Mouse (Mus musculus) hindbrain, embryonic 16.5 days (tissue): ENCODE data around the gene Gclc. TPM values are rescaled to one million over a fixed set of nuclear protein-coding genes. Genes with fewer than 3 reads are reported as not detected.

Experiments
- ATAC-seq: fragments of 200-750 bp; cut with Nextera tagmentation; 2 replicates; pipeline ENCODE4 v1.8.0; 2017; ENCODE audit warnings: moderate TSS enrichment, moderate library complexity
- H3K27ac ChIP-seq: fragments of 300-500 bp; sonication (generic); 2 replicates; pipeline ENCODE4 v1.5.1; 2014; ENCODE audit warnings: low read depth, mild to moderate bottlenecking, control low read depth, low read length, moderate library complexity
- H3K27me3 ChIP-seq: fragments of 300-500 bp; sonication (generic); replicated peaks from 2 replicates; pipeline ENCODE4 v1.6.1; 2014; ENCODE audit warnings: low read length; ENCODE audit not compliant: control insufficient read depth, insufficient read depth
- H3K36me3 ChIP-seq: fragments of 300-500 bp; sonication (generic); 2 replicates; pipeline ENCODE4 v1.6.1; 2014; ENCODE audit warnings: mild to moderate bottlenecking, low read length, moderate library complexity, mixed read lengths; ENCODE audit not compliant: control insufficient read depth, insufficient read depth
- H3K4me1 ChIP-seq: fragments of 300-500 bp; sonication (generic); 2 replicates; pipeline ENCODE4 v1.6.1; 2014; ENCODE audit warnings: low read depth, low read length; ENCODE audit not compliant: control insufficient read depth, insufficient read depth
- H3K4me2 ChIP-seq: fragments of 300-500 bp; sonication (generic); 2 replicates; pipeline ENCODE4 v1.6.1; 2014; ENCODE audit warnings: mild to moderate bottlenecking, low read length, control low read depth, moderate library complexity
- H3K4me3 ChIP-seq: fragments of 300-500 bp; sonication (generic); 2 replicates; pipeline ENCODE4 v1.5.1; 2014; ENCODE audit warnings: mild to moderate bottlenecking, low read length, control low read depth, moderate library complexity
- H3K9ac ChIP-seq: fragments of 300-500 bp; sonication (generic); 2 replicates; pipeline ENCODE4 v1.6.1; 2014; ENCODE audit warnings: low read depth, mild to moderate bottlenecking, control low read depth, low read length, moderate library complexity
- H3K9me3 ChIP-seq: fragments of 300-500 bp; sonication (generic); 2 replicates; pipeline ENCODE4 v1.6.1; 2014; ENCODE audit warnings: mild to moderate bottlenecking, low read length, moderate library complexity; ENCODE audit not compliant: control insufficient read depth
- WGBS: fragments of 180-500 bp; shearing (Covaris S2); extraction: QIAGEN DNeasy Blood & Tissue Kit; methylation state at CpG from one replicate; pipeline ENCODE4 v1.1.7; 2014; 5-methylcytosine and 5-hydroxymethylcytosine counted together
- polyA plus RNA-seq: library from polyadenylated mRNA; unstranded; fragments of >200 nt; fragmentation: Nextera tagmentation; extraction: Ambion mirVana; gene quantifications from 2 replicates; pipeline ENCODE4 v1.2.1, GENCODE M21; 2015

Gclc gene
- polyA plus RNA-seq, 1 experiment from 2014 or later = 14.1 TPM

DNA sequence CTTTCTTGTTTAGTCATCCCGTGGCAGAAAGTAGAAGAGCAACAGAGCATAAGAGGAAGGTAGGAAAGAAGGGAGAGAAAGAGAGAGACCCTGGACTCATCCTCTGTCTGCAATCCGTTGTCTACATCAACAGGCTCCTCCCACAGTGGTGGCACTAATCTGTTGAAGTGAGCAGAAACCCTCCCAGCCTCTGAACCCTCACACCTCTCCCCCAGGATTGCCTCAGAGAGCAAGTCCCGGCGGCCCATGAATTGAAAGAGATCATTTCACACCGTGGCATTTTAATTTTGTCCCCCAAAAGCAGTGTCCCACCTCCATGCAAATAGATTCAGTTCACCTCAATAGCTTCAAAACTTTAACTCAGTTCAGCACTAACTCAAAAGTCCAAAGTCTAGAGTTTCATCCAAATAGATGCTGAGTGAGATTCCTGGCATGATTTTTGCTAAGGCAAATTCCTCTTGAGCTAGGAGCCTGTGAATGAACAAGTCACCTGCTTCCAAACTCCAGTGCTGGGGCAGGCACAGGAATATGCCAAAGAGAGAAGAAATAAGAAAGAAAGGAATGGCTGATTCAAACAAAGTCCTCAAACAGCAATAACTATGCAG, 36.4 kb upstream of the Gclc start:
- H3K27me3 ChIP-seq = no peaks in the 10 kb centered on the region
- WGBS = 60% methylated on average over 5 of the region's 5 CpGs
- H3K36me3 ChIP-seq = no peaks in the 10 kb centered on the region
- H3K27ac ChIP-seq = no peak overlapping the region
- H3K4me1 ChIP-seq = no peaks in the 10 kb centered on the region
- no peak overlapping the region for H3K4me2 ChIP-seq
- no peaks in the 10 kb centered on the region for H3K9me3 ChIP-seq
- no peak for ATAC-seq
- no peak overlapping the region for H3K4me3 ChIP-seq
- H3K9ac ChIP-seq = no peak overlapping the region

DNA sequence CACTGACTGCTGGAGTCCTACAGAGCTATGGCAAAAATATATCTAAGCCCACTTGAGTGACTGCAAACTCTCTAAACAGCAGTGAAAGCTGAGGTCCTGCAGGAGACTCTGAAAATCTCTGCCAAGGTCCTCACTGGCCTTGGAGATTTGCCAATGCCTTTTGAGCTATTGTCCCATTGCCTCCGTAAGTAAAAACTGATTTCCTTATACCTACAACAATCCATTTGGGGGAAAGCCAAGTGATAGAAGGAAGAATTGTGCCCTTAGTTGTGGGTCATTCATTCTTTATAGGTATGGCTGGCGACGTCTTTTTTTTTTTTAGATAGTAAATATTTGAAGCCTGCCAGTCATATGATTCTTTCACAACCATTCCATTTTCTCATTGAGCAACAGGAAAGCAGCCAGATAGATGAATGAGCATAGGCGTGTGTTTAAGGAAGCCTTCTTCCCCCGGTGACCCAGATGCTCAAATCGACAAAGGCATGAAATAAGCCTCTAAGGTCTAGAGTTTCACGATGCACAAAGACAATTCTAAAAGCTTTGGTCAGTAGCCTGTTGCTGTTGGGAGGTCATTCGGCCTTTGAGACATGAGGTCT, 35.4 kb upstream of the Gclc start:
- no peaks in the 10 kb centered on the region for H3K4me1 ChIP-seq
- H3K9ac ChIP-seq = no peak overlapping the region
- H3K4me3 ChIP-seq = no peak overlapping the region
- no peak for ATAC-seq
- WGBS = 68% methylated on average over 8 of the region's 8 CpGs
- no peaks in the 10 kb centered on the region for H3K27me3 ChIP-seq
- H3K27ac ChIP-seq = no peak overlapping the region
- H3K4me2 ChIP-seq = no peak overlapping the region
- no peaks in the 10 kb centered on the region for H3K36me3 ChIP-seq
- no peaks in the 10 kb centered on the region for H3K9me3 ChIP-seq

DNA sequence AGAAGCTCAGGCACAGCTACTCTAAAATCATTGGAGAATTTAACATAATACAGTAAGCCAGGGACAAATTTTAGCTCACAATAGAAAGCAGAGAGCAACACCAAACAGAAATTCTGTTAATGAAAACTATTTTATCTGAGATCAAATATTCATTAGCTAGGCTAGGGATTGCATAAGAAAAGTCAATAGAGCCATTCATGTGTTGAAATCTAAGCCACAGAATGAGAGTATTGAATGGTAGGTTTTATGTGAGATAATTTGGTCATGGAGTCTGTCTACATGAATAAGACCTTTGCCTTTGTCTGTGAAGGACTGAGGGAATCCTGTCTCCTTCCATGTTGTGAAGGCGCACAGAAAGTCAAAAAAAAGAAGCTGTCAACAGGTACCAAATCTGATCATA, 34.7 kb upstream of the Gclc start:
- Histone ChIP-seq H3K9ac (no peak overlapping the region), H3K27ac (no peak overlapping the region), H3K36me3 (no peaks in the 10 kb centered on the region), H3K4me3 (no peak overlapping the region), H3K4me1 (no peaks in the 10 kb centered on the region), H3K27me3 (no peaks in the 10 kb centered on the region), H3K4me2 (no peak overlapping the region), H3K9me3 (no peaks in the 10 kb centered on the region)
- WGBS = 87% methylated on average over 1 of the region's 1 CpGs
- no peak for ATAC-seq

DNA sequence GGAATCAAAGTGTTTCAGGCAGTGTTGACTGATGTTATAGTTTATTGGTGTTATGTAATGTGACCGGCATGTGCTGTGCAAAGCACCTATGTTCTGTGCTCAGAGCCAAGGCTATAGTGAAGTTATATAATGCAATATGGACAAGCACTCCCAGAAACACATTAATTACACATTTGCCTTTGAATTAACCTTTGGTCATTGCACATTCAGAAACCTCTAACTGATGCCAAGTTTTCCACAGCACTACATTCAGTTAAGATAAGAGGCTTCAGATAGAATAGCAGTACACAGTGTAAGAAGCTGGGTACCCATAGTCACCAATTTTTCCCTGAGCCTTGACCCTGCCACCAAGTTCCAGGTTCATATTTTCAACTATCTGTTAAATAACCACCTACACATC, 32.0 kb upstream of the Gclc start:
- Histone ChIP-seq H3K9ac (no peak overlapping the region), H3K9me3 (no peaks in the 10 kb centered on the region), H3K4me3 (no peak overlapping the region), H3K27ac (no peak overlapping the region), H3K36me3 (no peaks in the 10 kb centered on the region), H3K4me1 (no peaks in the 10 kb centered on the region), H3K4me2 (no peak overlapping the region), H3K27me3 (no peaks in the 10 kb centered on the region)
- ATAC-seq = no peak
- 100% methylated on average over 1 of the region's 1 CpGs for WGBS

DNA sequence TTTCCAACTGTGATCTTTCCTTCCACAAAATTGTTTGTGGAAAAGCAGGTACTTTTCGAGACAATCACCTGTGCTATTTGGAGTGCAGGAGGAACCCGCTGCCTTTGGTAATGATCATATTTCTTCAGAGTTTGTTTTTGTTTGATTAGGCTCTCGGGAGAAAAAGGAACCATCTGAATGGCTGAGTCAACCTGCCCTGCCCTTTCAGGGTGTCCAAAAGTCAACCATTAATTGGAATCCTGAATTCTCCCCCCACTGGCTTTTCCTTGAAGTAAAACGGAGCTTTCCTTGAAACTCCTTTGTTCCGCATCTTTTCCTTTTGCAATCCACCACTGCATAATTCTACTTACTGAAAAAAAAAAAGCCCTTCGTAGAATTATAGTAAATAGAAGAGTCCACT, 30.1 kb upstream of the Gclc start:
- ATAC-seq = no peak
- H3K36me3 ChIP-seq = no peaks in the 10 kb centered on the region
- no peak overlapping the region for H3K9ac ChIP-seq
- no peak overlapping the region for H3K4me2 ChIP-seq
- WGBS = 83% methylated on average over 6 of the region's 6 CpGs
- H3K9me3 ChIP-seq = no peaks in the 10 kb centered on the region
- H3K4me1 ChIP-seq = no peaks in the 10 kb centered on the region
- H3K27me3 ChIP-seq = no peaks in the 10 kb centered on the region
- no peak overlapping the region for H3K27ac ChIP-seq
- H3K4me3 ChIP-seq = no peak overlapping the region

DNA sequence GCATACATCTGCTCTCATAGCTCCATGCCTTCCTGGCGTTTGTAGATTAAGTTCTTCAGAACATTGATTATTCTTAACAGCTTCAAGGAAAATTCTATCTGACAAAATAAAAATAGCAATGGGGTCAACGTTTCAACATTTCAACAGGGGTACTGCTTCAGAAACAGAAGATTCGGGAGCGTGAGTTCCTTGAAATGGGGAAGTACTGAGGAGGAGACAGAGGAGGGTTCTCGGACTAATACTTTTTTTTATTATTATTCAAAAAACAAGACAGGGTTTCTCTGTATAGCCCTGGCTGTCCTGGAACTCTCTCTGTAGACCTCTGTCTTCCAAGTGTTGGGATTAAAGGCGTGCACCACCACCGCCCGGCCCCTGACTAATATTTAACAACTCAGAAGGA, 28.9 kb upstream of the Gclc start:
- H3K4me3 ChIP-seq = no peak overlapping the region
- 92% methylated on average over 8 of the region's 8 CpGs for WGBS

DNA sequence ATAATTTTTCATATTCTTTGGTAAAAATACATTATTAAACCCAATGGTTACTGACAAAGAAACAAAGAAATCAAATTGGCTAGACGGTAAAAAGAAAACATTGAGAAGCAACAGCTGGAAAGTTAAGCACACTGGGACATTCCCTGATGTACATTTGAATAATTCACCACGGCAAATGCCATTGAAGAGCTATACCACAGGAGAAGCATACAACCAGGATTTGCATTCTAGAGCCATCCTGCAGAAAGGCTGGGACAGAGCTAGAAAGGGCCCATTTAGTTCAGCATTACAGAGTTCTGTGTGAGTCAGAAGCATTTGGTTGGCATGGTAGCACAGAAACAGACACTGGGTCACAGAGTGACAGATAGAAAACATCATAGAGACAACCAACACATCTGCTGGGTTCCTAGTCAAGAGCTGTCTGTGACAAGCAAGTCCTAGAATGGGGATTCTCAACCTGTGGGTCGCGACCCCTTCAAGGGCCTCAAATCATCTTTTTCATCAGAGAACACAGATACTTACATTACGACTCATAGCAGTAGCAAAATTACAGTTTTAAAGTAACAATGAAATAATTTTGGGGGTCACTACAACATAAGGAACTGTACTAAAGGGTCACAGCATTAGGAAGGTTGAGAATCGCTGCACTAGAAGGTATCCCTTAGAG, 28.2 kb upstream of the Gclc start:
- no peak overlapping the region for H3K9ac ChIP-seq
- no peaks in the 10 kb centered on the region for H3K36me3 ChIP-seq
- H3K27me3 ChIP-seq = no peaks in the 10 kb centered on the region
- H3K27ac ChIP-seq = no peak overlapping the region
- H3K4me1 ChIP-seq = no peaks in the 10 kb centered on the region
- ATAC-seq = no peak
- H3K9me3 ChIP-seq = no peaks in the 10 kb centered on the region
- WGBS = 81% methylated on average over 6 of the region's 6 CpGs
- no peak overlapping the region for H3K4me3 ChIP-seq
- no peak overlapping the region for H3K4me2 ChIP-seq

More for the DNA sequence above, 28.9 kb upstream of the Gclc start:
- no peak for ATAC-seq
- no peaks in the 10 kb centered on the region for H3K36me3 ChIP-seq
- no peak overlapping the region for H3K27ac ChIP-seq
- no peak overlapping the region for H3K4me2 ChIP-seq
- H3K27me3 ChIP-seq = no peaks in the 10 kb centered on the region
- no peaks in the 10 kb centered on the region for H3K4me1 ChIP-seq
- no peaks in the 10 kb centered on the region for H3K9me3 ChIP-seq
- no peak overlapping the region for H3K9ac ChIP-seq

DNA sequence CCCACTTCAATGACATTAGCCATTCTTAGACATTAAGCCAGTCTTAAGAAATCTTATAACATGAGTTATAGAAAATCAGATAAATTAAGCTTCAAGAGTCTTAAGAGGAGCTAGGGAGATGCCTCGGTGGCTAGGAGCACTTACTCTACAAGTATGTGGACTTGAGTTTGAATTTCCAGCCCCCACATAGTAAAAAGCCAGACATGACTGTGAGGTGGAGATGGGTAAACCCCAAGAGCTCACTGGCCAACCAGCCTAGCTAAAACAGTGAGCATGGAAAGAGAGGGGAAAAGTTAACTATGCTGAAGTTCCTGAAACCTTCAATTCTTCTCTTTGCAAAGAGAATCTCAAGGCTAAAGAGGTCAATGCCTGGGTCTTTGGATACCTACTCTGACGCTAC, 27.3 kb upstream of the Gclc start:
- Histone ChIP-seq H3K4me2 (no peak overlapping the region), H3K36me3 (no peaks in the 10 kb centered on the region), H3K4me3 (no peak overlapping the region), H3K9ac (no peak overlapping the region), H3K27me3 (no peaks in the 10 kb centered on the region), H3K9me3 (no peaks in the 10 kb centered on the region), H3K4me1 (no peaks in the 10 kb centered on the region), H3K27ac (no peak overlapping the region)
- 85% methylated on average over 2 of the region's 2 CpGs for WGBS
- no peak for ATAC-seq

DNA sequence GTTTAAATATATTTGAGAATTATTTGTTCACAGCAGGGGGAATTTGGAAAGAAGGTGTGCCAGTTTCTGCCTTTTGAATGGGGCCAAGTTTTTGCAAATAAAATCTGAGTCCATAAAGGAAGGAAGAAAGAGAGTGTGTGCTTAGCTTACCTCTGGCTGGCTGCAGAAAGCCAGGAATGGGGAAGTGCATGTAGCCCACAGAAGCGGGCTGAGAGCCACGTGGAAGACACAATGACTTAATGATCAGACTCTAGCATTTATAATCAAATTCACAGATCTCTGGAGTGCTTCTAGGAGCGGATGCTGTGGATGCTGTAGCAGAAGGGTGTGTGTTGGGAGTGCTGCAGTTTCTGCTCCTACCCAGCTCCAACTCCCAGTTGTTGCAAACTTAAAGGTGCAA, 22.3 kb upstream of the Gclc start:
- H3K36me3 ChIP-seq = no peaks in the 10 kb centered on the region
- WGBS = 68% methylated on average over 3 of the region's 3 CpGs
- H3K9ac ChIP-seq = no peak overlapping the region
- no peaks in the 10 kb centered on the region for H3K27me3 ChIP-seq
- H3K9me3 ChIP-seq = no peaks in the 10 kb centered on the region
- H3K4me2 ChIP-seq = no peak overlapping the region
- H3K4me1 ChIP-seq = no peaks in the 10 kb centered on the region
- no peak overlapping the region for H3K4me3 ChIP-seq
- no peak for ATAC-seq
- no peak overlapping the region for H3K27ac ChIP-seq
